Mouse (Mus musculus): ENCODE measurements around the gene 4921539E11Rik.

- TF ChIP-seq CTCF (IDR thresholded peaks at IDR 0.05; ENCODE audit: low read depth) (peak; percentile 14; the same call in 1 of the 2 replicates), EP300 (IDR thresholded peaks at IDR 0.05; ENCODE audit: low read depth) (no peak)
These were observed 31.8 kb downstream of the 4921539E11Rik start for GRCm38 (mm10) chr4:103258817-103259216.
